Mouse (Mus musculus) myocyte (in vitro differentiated cells): ENCODE measurements around the gene Ifna1.
"Not testable (repeated sequence)": the region's sequence is repeated elsewhere in the genome, so short reads cannot be mapped to it uniquely, and the experiment has no call there.

Source experiments
- MAX ChIP-seq: IDR thresholded peaks from one replicate; pipeline ENCODE4 v1.6.1; 2011; ENCODE audit warnings: low read depth, mild to moderate bottlenecking, control low read depth
- MYOD1 ChIP-seq, 3 experiments: IDR thresholded peaks; one replicate each; pipeline ENCODE4 v1.6.1; 2011; ENCODE audit warnings: control low read depth in 2 of 3, low read depth in 2 of 3, mild to moderate bottlenecking in 2 of 3, moderate library complexity in 1 of 3; ENCODE audit not compliant: insufficient read length in 2 of 3, control insufficient read depth in 1 of 3
- POLR2A ChIP-seq: IDR thresholded peaks from one replicate; pipeline ENCODE4 v1.6.1; 2011; ENCODE audit warnings: low read depth, mild to moderate bottlenecking, control low read depth, moderate library complexity; ENCODE audit not compliant: insufficient read length
- USF1 ChIP-seq: IDR thresholded peaks from one replicate; pipeline ENCODE4 v1.6.1; 2011; ENCODE audit warnings: low read depth, mild to moderate bottlenecking, control low read depth, moderate library complexity

DNA sequence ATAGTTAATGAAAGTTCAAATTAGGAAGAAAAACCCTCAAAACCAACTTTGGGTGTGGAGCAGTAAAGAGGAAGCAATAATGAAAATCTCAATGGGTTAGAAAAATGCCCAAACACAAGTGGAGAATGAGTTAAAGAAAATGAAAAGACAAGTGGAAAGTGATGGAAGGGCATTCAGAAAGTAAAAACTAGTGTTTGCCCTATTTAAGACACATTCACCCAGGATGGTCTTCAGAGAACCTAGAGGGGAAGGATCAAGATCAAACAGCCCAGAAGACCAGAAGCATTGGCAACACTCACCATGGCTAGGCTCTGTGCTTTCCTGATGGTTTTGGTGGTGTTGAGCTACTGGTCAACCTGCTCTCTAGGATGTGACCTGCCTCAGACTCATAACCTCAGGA lies 22.8 kb upstream of the Ifna1 start, which contains the start of gene Ifna6:
- TF ChIP-seq POLR2A; MYOD1 (IDR thresholded peaks at IDR 0.05; ENCODE audit: control insufficient read depth in 1 of 3, insufficient read length in 2 of 3, low read depth in 2 of 3); USF1; MAX: not testable (repeated sequence)
